Mouse (Mus musculus): ENCODE results near the gene Pgs1.
A peak's percentile ranks its signal among the peaks of the same experiment; 100 is the strongest.

The Pgs1 gene

GRCm38 (mm10) chr11:117976081-117976582 is 10.0 kb upstream of the Pgs1 start:
- no peak for DNase-seq (ENCODE audit: low read depth)

GRCm38 (mm10) chr11:117977694-117978360 is 8.3 kb upstream of the Pgs1 start:
- DNase-seq (ENCODE audit: low read depth), result no peak

- DNase-seq (ENCODE audit: low read depth), result no peak
These were observed 6.7 kb upstream of the Pgs1 start for GRCm38 (mm10) chr11:117979388-117979787.

- DNase-seq (ENCODE audit: low read depth), result no peak
These were observed 3.7 kb upstream of the Pgs1 start for GRCm38 (mm10) chr11:117982426-117982825.

GRCm38 (mm10) chr11:117983770-117984169 is 2.3 kb upstream of the Pgs1 start:
- DNase-seq (ENCODE audit: low read depth), result no peak

GRCm38 (mm10) chr11:117987032-117987451 is 950 bp downstream of the Pgs1 start:
- no peak for DNase-seq (ENCODE audit: low read depth)

- peak; percentile 83 for DNase-seq (ENCODE audit: low read depth)
These were observed 1.9 kb downstream of the Pgs1 start for GRCm38 (mm10) chr11:117987968-117988367.

- DNase-seq (ENCODE audit: low read depth), result no peak
These were observed 3.1 kb downstream of the Pgs1 start for GRCm38 (mm10) chr11:117989241-117989640.

GRCm38 (mm10) chr11:117989926-117990325 is 3.8 kb downstream of the Pgs1 start:
- no peak for DNase-seq (ENCODE audit: low read depth)

GRCm38 (mm10) chr11:117991502-117992470 is 5.7 kb downstream of the Pgs1 start:
- no peak for DNase-seq (ENCODE audit: low read depth)

- DNase-seq (ENCODE audit: low read depth), result no peak
These were observed 7.4 kb downstream of the Pgs1 start for GRCm38 (mm10) chr11:117993190-117994175.

GRCm38 (mm10) chr11:117994250-117995057 is 8.4 kb downstream of the Pgs1 start:
- DNase-seq (ENCODE audit: low read depth), result no peak

- DNase-seq (ENCODE audit: low read depth), result no peak
These were observed 9.2 kb downstream of the Pgs1 start for GRCm38 (mm10) chr11:117995255-117995654.

- DNase-seq (ENCODE audit: low read depth), result no peak
These were observed 9.6 kb downstream of the Pgs1 start for GRCm38 (mm10) chr11:117995661-117996060.

GRCm38 (mm10) chr11:117996066-117996465 is 10.0 kb downstream of the Pgs1 start:
- DNase-seq (ENCODE audit: low read depth), result no peak

- DNase-seq (ENCODE audit: low read depth), result no peak
These were observed 11.0 kb downstream of the Pgs1 start for GRCm38 (mm10) chr11:117997085-117997484.

- DNase-seq (ENCODE audit: low read depth), result no peak
These were observed 12.3 kb downstream of the Pgs1 start for GRCm38 (mm10) chr11:117998356-117998755.

GRCm38 (mm10) chr11:117999260-117999934 is 13.3 kb downstream of the Pgs1 start:
- DNase-seq (ENCODE audit: low read depth), result no peak

GRCm38 (mm10) chr11:118000083-118000482 is 14.0 kb downstream of the Pgs1 start:
- DNase-seq (ENCODE audit: low read depth), result no peak

GRCm38 (mm10) chr11:118000565-118001215 is 14.6 kb downstream of the Pgs1 start:
- DNase-seq (ENCODE audit: low read depth), result peak; percentile 86

Data from c-Kit-positive CD71-positive TER-119-negative erythroid progenitor cells, embryonic 14.5 days (primary cell).